Mouse (Mus musculus): ENCODE data around the gene Nat14.

GRCm38 (mm10) chr7:4933103-4933502 is 11.3 kb downstream of the Nat14 start:
- TF ChIP-seq CTCF (IDR thresholded peaks at IDR 0.05; ENCODE audit: control insufficient read depth, insufficient read depth, low read length) (no peak), POLR2A (IDR thresholded peaks at IDR 0.05; ENCODE audit: borderline replicate concordance, control insufficient read depth, low read depth, low read length) (no peak)

Data from bone marrow, adult 2 months (tissue).